Mouse (Mus musculus): ENCODE results near the gene Cacna2d1.

Cacna2d1 gene

GRCm38 (mm10) chr5:16373966-16374365 is 439.5 kb downstream of the Cacna2d1 start:
- DNase-seq (ENCODE audit: low read depth in 2 of 2, low spot score in 2 of 2) = no peak

DNA sequence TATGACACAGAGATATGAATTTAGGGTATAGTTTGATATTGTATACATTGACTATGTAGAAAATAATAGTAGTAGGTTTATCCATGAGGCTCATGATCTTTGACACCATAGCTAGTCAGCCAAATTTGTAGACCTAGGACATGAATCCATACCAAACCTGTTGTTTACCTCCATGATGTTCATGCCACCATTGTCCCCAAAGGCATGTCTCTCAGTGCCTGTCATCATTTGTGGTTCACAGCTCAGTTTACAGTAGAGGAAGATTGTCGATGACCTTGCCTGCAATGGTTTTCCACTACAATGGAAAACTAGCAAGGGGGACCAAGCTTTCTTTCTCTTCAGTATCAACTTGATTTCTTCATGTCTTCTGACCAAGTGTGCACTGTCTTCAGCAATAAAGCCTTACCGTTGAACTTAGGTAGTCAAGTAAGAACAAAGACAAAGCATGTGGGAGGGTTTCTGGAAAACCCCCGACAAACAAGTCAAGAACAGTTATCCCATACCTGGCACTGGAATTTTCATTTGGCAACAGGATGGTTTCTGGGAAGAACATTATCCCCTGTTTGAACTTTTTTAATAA is 441.9 kb downstream of the Cacna2d1 start:
- DNase-seq (ENCODE audit: low read depth in 2 of 2, low spot score in 2 of 2) = no peak

- DNase-seq (ENCODE audit: low read depth in 2 of 2, low spot score in 2 of 2) = no peak
Observed at GRCm38 (mm10) chr5:16410011-16410410, 475.5 kb downstream of the Cacna2d1 start.

DNA sequence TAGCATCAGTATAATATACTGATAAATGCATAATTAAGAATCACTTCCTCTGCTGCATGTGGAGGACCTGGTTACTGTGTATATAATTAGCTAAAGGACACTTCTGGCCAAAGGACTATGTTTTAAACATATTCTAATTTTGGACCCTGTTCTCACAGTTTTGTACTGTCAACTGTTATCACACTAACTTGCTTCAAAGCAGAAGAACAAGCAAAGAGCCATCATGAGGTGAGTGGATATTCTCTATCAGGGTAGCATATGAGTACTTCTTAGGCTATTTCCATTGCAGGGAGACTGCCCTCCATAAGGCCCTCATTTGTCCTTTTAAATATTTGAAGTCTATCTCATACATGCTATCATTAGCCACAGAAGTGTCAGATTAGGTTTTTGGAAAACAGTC is 480.2 kb downstream of the Cacna2d1 start:
- no peak for DNase-seq (ENCODE audit: low read depth in 2 of 2, low spot score in 2 of 2)

- DNase-seq (ENCODE audit: low read depth in 2 of 2, low spot score in 2 of 2) = no peak
Observed at GRCm38 (mm10) chr5:16417996-16418395, 483.5 kb downstream of the Cacna2d1 start.

GRCm38 (mm10) chr5:16418504-16418903 is 484.0 kb downstream of the Cacna2d1 start:
- no peak for DNase-seq (ENCODE audit: low read depth in 2 of 2, low spot score in 2 of 2)

All from CD8-positive naive resting alpha-beta T cell, adult 2 months (primary cell).